Mouse (Mus musculus): Measurements from ENCODE around the gene Fhod1.

The Fhod1 gene

DNA sequence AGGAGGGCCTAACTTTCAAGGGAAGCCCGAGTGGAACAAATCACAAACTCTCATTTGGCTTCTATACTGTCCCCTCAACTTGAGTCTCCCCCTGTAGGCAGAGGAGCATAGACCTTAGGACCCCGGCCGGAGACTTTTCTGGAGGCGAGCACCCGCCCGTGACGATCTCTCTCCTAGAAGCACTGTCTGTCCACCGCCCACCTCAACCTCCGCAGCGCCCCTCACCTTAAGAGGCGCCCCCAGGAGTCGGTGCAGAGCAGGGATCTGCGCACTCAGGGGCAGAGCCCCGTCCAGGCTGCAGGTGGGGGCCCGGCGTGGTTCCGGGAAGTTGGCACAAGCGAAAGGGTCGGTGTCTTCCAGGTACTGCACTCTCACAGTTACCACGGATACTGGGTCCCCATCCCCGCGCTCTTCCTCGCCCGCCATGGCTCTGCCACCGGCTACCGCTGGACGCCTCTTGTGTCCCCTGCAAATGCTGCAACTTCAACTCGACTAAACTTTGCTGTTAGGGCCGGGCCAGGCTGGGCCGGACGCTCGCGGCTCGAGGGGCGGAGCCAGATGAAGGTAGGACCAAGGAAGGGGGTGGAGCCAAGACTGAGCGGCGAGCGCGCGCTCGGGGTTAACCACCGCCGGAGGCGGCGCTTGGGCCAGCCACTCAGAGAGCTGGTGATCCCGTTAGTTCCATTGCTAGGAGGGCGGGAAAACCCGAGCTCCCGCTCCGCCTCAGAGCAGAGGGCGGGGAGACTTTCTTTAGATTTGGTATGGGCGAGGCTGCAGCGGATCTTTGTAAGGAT is at the start of gene Fhod1:
Gene Fhod1 (minus strand): TSS at position 526 of the 794 bp plus-strand sequence.
- DNase-seq (ENCODE audit: low spot score): peak; percentile 99

GRCm38 (mm10) chr8:105393915-105394314 is 46.2 kb upstream of the Fhod1 start:
- DNase-seq (ENCODE audit: low spot score): no peak

- no peak for DNase-seq (ENCODE audit: low spot score)
Measured at GRCm38 (mm10) chr8:105393089-105393787, 45.5 kb upstream of the Fhod1 start.

DNA sequence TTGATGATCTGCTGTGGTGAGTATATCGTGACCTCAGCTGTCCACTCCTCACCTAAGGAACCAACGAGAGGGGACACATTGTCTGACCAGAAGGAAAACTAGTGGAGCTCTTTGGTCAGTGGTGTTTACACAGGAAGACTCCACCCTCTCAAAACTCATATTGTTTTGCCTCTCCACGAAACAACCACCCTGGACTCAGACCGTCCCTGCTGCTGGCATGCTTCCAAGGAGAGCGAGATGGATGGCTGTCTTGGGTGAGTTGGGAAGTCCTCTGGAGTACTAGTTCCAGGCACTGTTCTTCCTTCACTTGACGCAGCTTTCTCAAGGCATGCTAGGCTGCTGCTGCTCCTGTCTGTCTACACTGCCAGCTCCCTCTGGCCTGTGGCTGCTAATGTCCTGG is 41.3 kb upstream of the Fhod1 start:
- peak; percentile 54 for DNase-seq (ENCODE audit: low spot score)

GRCm38 (mm10) chr8:105387151-105387550 is 39.4 kb upstream of the Fhod1 start:
- DNase-seq (ENCODE audit: low spot score): no peak

DNA sequence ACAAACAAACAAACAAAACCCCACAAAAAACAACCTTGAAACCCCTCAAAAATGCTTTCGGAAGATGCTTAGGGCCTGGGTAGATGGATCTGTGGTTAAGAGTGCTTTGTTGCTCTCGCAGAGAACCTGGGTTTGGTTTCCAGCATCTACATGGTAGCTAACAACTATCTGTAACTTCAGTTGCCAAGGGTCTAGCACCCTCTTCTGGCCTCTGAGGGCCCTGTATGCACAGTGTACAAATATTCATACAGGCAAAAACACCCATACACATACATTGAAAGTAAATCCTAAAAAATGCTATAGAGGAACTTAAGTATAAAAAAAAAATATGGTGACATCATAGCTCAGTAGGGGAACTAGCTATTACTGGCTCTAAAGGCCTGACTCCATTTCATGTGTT is 36.3 kb upstream of the Fhod1 start:
- DNase-seq (ENCODE audit: low spot score): no peak

GRCm38 (mm10) chr8:105380308-105380707 is 32.6 kb upstream of the Fhod1 start:
- no peak for DNase-seq (ENCODE audit: low spot score)

DNA sequence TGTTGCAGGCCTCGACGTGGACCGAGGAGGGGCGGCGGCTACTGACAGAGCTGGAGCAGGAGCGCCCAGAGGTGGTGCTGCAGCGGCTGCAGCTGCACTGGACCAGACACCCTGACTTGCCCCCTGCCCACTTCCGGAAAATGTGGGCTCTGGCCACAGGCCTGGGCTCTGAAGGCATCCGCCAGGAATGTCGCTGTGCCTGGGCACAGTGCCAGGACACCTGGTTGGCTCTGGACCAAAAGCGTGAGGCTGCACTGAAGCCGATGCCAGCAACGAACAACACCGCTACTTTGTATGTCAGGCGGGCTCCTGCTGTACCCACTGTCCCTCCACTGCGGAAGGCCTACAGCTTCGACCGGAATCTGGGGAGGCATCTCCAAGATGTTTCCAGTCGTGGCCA is 30.9 kb upstream of the Fhod1 start:
- DNase-seq (ENCODE audit: low spot score): no peak

- DNase-seq (ENCODE audit: low spot score): no peak
Measured at GRCm38 (mm10) chr8:105374513-105374966, 26.8 kb upstream of the Fhod1 start.

- DNase-seq (ENCODE audit: low spot score): no peak
Measured at GRCm38 (mm10) chr8:105373032-105373431, 25.3 kb upstream of the Fhod1 start, which contains the start of gene Plekhg4. Plekhg4 (plus strand) TSS chr8:105373274.

DNA sequence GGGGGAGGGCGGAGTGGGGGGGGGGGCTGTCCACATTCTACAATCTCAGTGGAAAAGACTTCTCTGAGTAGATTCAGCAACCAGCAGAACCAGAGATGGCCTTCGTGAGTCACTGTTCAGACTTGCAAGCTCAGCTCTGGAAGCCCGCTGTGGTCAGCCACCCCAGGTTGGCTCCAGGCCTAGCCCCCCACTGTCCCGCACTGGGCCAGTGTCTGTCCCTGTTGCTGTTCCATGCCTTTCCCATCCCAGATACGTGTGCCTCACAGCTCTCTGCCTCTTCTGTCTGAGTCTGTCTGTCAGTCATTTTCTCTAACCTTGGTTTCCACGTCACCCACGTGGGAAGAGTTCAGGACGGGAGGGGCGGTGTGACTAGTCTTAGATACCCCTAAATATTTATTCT is 24.7 kb upstream of the Fhod1 start:
- DNase-seq (ENCODE audit: low spot score): no peak

DNA sequence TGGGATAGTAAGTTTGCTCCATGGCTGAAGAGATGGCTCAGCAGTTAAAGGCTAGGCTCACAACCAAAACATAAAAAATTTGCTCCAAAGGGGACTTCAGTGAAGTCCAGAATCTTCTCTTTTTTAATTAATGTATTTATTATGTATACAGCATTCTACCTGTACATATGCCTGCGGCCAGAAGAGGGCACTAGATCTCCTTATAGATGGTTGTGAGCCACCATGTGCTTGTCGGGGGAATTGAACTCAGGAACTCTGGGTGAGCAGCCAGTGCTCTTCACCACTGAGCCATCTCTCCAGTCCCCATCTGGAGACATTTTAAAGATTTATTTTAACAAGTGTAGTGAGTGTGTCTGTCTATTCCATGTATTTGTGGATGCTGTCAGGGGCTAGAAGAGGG is 19.4 kb upstream of the Fhod1 start:
- DNase-seq (ENCODE audit: low spot score): peak; percentile 43

- DNase-seq (ENCODE audit: low spot score): no peak
Measured at GRCm38 (mm10) chr8:105361751-105362702, 14.3 kb upstream of the Fhod1 start.

- peak; percentile 64 for DNase-seq (ENCODE audit: low spot score)
Measured at GRCm38 (mm10) chr8:105359646-105360045, 11.9 kb upstream of the Fhod1 start.

- no peak for DNase-seq (ENCODE audit: low spot score)
Measured at GRCm38 (mm10) chr8:105359208-105359607, 11.5 kb upstream of the Fhod1 start.

DNA sequence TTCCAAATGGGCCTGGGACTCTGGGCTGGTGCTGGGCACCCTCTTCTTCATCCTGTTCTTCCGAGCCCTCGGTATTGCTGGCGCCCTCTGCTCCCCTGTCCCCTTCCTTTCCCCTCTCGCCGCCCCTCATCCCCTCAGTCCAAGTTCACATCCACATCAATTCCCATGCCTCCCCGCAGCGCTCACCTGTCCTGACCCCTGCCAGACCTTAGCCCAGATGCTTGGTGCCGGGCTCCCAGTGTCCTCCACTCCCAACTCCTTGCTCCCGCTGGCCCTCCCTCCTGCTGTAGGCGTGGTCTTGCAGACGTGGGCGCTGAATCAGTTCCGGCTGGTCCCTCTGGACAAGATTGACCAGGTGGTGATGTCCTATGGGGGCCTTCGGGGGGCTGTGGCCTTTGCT is 8.9 kb upstream of the Fhod1 start:
- DNase-seq (ENCODE audit: low spot score): no peak

DNA sequence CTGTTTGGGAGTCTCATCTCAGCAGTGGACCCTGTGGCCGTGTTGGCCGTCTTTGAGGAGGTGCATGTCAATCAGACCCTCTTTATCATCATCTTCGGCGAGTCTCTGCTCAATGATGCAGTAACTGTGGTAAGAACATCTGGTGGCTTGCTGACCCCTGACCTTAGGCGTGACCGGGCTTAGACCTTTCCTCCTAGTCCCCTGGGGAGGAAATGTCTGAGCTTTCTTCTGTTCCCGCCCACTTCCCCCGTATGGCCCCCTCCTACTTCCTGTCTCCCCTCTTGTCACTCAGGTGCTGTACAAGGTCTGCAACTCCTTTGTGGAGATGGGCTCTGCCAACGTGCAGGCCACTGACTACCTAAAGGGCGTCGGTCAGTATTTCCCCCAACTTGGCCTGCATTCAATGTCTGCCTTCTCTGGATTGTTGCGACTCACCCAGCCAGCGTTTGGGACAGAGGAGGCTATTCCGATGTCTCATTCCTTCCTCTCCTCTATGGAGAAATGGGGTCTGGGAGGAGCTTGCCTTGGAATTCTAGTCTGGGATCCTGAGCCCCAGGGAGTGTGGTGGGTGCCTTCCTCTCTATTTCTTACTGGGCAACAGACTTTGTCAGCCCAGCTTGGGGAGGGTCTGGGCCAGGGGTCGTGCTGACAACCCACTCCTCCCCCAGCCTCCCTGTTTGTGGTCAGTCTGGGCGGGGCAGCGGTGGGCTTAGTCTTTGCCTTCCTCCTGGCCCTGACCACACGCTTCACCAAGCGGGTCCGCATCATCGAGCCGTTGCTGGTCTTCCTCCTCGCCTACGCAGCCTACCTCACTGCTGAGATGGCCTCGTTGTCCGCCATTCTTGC is 7.6 kb upstream of the Fhod1 start:
- DNase-seq (ENCODE audit: low spot score): no peak

- no peak for DNase-seq (ENCODE audit: low spot score)
Measured at GRCm38 (mm10) chr8:105354549-105354948, 6.8 kb upstream of the Fhod1 start.

DNA sequence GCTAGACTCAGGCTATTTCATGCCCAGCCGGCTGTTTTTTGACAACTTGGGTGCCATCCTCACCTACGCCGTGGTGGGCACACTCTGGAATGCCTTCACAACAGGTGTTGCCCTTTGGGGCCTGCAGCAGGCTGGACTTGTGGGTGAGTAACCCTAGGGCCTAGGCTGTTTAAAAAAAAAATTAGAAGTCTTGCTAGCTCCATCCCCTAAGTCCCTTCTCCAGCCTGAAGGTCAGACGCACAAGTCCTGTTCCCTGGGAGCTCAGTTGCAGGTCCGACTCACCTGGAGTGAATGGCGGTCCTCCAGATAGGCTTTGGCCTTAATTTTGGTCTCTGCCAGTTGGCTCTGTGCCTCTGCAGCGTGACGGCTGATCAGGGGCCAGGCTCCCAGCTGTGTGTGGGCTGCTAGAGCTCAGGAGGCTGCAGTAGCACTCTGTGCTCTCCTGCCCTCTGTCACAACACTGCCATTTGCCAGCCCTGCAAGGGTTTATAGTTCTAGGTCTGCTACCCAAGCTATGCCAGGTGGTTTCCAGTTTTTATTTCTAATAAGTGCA is 5.9 kb upstream of the Fhod1 start:
- no peak for DNase-seq (ENCODE audit: low spot score)

- DNase-seq (ENCODE audit: low spot score): no peak
Measured at GRCm38 (mm10) chr8:105350186-105350585, 2.4 kb upstream of the Fhod1 start.
